Mouse (Mus musculus) adrenal gland, postnatal 14 days (tissue): Measurements from ENCODE around the gene Lsp1. TPM values are rescaled to one million over a fixed set of nuclear protein-coding genes. Genes with fewer than 3 reads are reported as not detected.

Experiments
- DNase-seq: peaks from one replicate; pipeline ENCODE4 v3.0.0; 2021; ENCODE audit warnings: mixed read lengths
- total RNA-seq: library from RNA; stranded (reverse); gene quantifications from 2 replicates; pipeline ENCODE4 v1.2.3, GENCODE M21; 2021

Gene Lsp1
- total RNA-seq, 1 experiment from 2014 or later = 20.4 TPM

GRCm38 (mm10) chr7:142476795-142477452 lies 16.3 kb downstream of the Lsp1 start:
- DNase-seq = no peak

- no peak for DNase-seq
Observed at GRCm38 (mm10) chr7:142478001-142478400, 17.4 kb downstream of the Lsp1 start.

- no peak for DNase-seq
Observed at GRCm38 (mm10) chr7:142478574-142478973, 18.0 kb downstream of the Lsp1 start.

GRCm38 (mm10) chr7:142479307-142479706 lies 18.7 kb downstream of the Lsp1 start:
- no peak for DNase-seq

- DNase-seq = no peak
Observed at GRCm38 (mm10) chr7:142479886-142480285, 19.3 kb downstream of the Lsp1 start.

- DNase-seq = no peak
Observed at GRCm38 (mm10) chr7:142480661-142481060, 20.1 kb downstream of the Lsp1 start.

GRCm38 (mm10) chr7:142481186-142481567 lies 20.6 kb downstream of the Lsp1 start:
- DNase-seq = peak; percentile 72

GRCm38 (mm10) chr7:142481568-142482255 lies 21.1 kb downstream of the Lsp1 start:
- DNase-seq = no peak

- no peak for DNase-seq
Observed at GRCm38 (mm10) chr7:142482256-142482609, 21.6 kb downstream of the Lsp1 start.

- DNase-seq = no peak
Observed at GRCm38 (mm10) chr7:142483136-142483535, 22.5 kb downstream of the Lsp1 start.

GRCm38 (mm10) chr7:142484780-142485179 lies 24.2 kb downstream of the Lsp1 start:
- DNase-seq = no peak

GRCm38 (mm10) chr7:142486751-142487162 lies 26.1 kb downstream of the Lsp1 start:
- DNase-seq = no peak

- peak; percentile 64 for DNase-seq
Observed at GRCm38 (mm10) chr7:142487341-142487859, 26.8 kb downstream of the Lsp1 start.

GRCm38 (mm10) chr7:142488053-142488452 lies 27.4 kb downstream of the Lsp1 start:
- no peak for DNase-seq

- DNase-seq = no peak
Observed at GRCm38 (mm10) chr7:142493535-142493934, 32.9 kb downstream of the Lsp1 start.

GRCm38 (mm10) chr7:142496158-142496557 lies 35.5 kb downstream of the Lsp1 start:
- no peak for DNase-seq

- DNase-seq = no peak
Observed at GRCm38 (mm10) chr7:142496800-142497199, 36.2 kb downstream of the Lsp1 start.

- peak; percentile 41 for DNase-seq
Observed at GRCm38 (mm10) chr7:142497775-142498174, 37.2 kb downstream of the Lsp1 start.

GRCm38 (mm10) chr7:142498575-142498974 lies 38.0 kb downstream of the Lsp1 start, which contains the start of gene Tnnt3:
TSS of gene Tnnt3 (plus strand) at chr7:142498836.
- no peak for DNase-seq

GRCm38 (mm10) chr7:142499010-142499721 lies 38.6 kb downstream of the Lsp1 start:
- DNase-seq = peak; percentile 26

GRCm38 (mm10) chr7:142500032-142500431 lies 39.4 kb downstream of the Lsp1 start:
- DNase-seq = no peak

GRCm38 (mm10) chr7:142503206-142503605 lies 42.6 kb downstream of the Lsp1 start:
- DNase-seq = no peak

- DNase-seq = no peak
Observed at GRCm38 (mm10) chr7:142505942-142506341, 45.3 kb downstream of the Lsp1 start.
